Mouse (Mus musculus) layer of hippocampus, adult 18-20 months (tissue): ENCODE data around the gene Sema4b. TPM values are rescaled to one million over a fixed set of nuclear protein-coding genes. Genes with fewer than 3 reads are reported as not detected.
A peak's percentile ranks its signal among the peaks of the same experiment; 100 is the strongest.

ENCODE experiments used
- DNase-seq, 2 experiments: peaks; one replicate each; pipeline ENCODE4 v3.0.0; 2022; ENCODE audit warnings: low spot score in 2 of 2
- total RNA-seq, 2 experiments: library from RNA; stranded (reverse); gene quantifications; 2 replicates each; pipeline ENCODE4 v1.2.3; 2021

The Sema4b gene
- total RNA-seq, 2 experiments from 2014 or later: 22.0 to 23.6 TPM

DNA sequence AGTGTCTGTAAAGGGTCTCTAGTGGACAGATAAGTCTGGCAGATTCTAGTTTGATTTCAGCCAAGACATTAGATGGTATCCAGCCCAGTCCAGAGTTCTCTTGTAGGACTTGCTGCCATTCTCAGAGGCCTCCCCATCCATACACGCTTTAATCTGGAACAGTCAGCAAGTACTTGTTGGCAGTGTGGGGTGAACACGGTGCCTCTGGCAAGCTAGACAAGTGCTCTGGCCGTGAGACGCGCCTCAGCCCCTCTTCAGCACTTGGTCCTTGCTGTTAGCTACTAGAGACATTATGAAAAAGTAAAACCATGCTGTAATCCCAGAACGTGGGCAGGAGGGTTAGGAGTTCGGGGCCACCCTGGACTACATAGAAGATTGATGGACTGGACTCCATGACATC lies 27.0 kb downstream of the Sema4b start:
- no peak for DNase-seq

DNA sequence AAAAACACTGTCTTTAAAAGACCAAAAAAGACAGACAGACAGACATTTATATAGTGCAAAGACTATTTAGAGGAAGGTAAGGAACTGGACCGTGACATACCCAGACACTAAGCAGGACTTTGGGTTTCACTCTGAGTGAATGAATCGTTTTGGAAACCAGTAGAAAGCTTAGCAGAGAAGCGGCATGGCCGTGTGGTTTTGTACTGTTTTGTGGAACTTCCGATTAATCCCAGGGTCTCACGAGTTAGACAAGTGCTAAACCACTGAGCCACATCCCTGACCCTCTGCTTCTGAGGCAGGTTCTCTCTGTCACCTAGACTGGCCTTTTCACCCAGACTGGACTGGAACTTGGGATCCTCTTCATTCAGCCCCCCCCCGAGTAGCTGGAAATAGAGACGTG lies 27.8 kb downstream of the Sema4b start:
- no peak for DNase-seq

GRCm38 (mm10) chr7:80215398-80215797 lies 28.8 kb downstream of the Sema4b start:
- peak; percentile 49 to 84 for DNase-seq

GRCm38 (mm10) chr7:80216566-80216965 lies 29.9 kb downstream of the Sema4b start:
- DNase-seq: peak in 1 of 2 experiments; percentile 61

GRCm38 (mm10) chr7:80218666-80219065 lies 32.0 kb downstream of the Sema4b start:
- DNase-seq: no peak

DNA sequence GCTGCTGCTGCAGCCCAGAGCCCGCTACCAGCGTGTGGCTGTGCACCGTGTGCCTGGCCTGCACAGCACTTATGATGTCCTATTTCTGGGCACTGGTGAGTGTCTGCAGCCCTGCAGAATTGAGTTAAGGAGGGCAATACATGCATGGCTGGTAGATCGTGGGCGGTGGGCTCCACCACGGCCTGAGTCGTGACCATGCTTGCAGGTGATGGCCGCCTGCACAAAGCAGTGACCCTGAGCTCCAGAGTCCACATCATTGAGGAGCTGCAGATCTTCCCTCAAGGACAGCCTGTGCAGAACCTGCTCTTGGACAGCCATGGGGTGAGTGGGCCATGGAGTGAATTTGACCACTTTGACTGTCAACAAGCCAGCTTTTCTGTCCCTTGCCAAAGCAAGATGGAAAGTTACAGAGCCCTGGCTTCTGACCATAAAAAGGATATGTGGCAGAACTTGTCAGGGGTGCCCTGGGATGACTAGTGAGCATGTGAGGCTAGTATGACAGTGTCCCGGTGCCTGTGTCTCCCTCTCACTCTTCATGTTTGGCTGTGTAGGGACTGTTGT lies 33.7 kb downstream of the Sema4b start:
- DNase-seq: no peak

- no peak for DNase-seq
Measured at GRCm38 (mm10) chr7:80221179-80221750, 34.6 kb downstream of the Sema4b start.

DNA sequence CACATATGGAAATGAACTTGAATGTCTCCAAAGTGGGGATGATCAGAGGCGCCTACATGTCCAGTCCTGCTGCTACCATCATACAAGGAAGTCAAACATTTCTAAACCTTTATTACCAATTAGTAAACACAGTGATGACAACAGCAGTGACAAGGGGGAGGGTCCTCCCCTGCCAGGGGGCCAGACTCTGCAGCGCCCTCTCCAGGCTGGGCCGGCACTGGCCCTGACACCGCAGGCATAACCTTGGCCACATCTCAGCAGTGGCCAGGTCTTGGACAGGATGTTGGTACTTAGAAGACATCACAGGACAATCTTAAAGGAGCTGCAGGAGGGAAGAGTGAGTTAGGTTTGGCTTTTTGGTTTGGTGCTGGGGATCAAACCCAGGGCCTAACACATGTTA lies 40.4 kb downstream of the Sema4b start:
- no peak for DNase-seq

DNA sequence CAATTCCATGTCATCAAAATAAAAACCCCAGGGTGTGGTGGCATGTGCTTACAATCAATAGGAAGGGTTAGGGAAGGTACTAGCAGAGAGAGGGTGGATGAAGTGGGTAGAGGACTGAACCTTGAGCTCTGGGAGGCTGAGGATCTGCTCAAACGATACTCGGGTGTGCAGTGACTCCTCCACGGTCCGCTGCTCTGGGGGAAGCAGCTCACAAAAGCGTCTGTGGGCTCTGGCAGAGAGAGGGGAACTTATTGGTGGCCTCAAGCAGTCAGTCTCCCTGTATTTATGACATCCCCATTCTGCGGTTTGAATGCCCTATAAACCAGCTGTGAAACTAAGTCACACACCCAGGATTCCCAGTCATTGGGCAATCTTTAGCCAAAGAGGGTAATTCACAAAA lies 43.6 kb downstream of the Sema4b start:
- no peak for DNase-seq

DNA sequence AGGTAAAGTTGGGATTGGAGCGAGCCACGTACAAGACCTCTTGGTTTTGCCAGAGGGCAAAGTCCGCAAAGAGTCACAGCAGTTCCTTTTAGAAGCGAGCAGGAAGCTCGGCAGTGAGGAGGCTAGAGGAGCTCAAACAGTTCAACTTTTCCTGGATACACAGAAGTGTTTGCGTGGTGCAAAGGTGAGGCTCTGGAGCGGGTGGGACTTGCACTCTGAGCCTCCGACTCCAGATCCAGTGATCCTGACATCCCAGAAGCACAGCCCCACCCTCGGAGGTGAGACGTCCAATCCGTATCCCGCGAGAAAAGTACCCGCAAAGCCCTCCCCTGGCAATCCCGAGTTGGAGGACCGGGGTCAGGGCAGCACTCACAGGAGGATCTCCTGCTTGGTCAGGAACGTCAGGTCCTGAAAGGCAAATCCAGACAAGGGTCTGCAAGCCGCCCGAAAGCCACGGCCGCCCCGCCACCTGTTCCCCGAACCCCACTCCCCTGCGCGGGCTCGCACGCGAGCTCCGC lies 45.4 kb downstream of the Sema4b start:
- DNase-seq: peak in 1 of 2 experiments; percentile 24

- peak; percentile 88 to 97 for DNase-seq
Measured at GRCm38 (mm10) chr7:80232489-80233029, 45.9 kb downstream of the Sema4b start, which contains the start of the genes Cib1 and Gdpgp1. Cib1 (minus strand) TSS chr7:80232813. Gdpgp1 (plus strand) TSS chr7:80232865.

GRCm38 (mm10) chr7:80233799-80234198 lies 47.2 kb downstream of the Sema4b start:
- no peak for DNase-seq

DNA sequence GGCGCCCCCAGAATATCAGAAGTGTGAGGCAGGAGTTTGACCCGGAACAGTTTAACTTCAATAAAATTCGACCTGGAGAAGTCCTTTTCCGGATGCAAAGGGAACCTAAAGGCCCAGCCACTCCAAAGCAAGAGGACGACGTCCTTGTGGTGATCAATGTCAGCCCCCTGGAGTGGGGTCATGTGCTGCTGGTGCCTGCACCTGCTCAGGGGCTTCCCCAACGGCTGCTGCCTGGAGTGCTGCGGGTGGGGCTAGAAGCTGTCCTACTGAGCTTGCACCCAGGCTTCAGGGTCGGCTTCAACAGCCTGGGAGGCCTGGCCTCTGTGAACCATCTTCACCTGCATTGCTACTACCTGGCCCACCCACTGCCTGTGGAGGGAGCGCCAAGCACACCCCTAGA lies 51.9 kb downstream of the Sema4b start:
- no peak for DNase-seq

DNA sequence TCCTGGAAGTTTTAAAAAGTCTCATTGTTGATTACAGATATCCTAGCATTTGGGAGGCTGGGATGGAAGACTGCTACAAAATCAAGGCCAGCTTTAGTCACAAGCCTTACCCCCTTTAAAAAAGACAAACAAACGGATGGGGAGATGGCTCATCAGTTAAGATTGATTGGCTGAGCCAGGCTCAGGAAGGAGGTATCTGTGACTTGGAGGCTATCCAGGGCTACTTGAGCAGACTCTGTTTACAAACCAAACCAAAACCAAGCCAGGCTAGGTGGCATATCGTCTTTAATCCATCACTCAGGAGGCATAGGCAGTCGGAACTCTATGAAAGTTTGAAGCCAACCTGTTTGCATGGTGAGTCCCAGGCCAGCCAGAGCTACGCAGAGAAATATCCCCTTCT lies 55.0 kb downstream of the Sema4b start:
- DNase-seq: no peak

DNA sequence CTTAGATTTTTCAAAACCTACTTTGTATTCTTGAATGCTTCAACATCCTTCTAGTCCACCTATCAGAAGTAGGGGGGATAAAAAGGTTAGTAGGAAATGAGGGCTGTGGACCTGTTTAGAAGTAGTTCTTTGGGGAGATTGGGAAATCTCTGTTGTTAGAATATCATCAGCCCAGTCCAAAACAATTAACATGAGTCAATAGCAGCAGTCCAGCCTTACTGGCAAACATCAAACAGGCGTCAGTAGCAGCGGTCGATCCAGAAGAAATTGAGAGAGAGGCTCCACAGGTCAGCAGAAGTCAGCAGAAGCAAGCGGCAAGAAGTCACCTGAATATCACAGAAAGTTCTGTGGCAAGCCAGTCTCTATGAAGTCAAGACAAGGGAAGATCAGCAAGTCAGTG lies 58.2 kb downstream of the Sema4b start:
- DNase-seq: no peak

GRCm38 (mm10) chr7:80246148-80246721 lies 59.6 kb downstream of the Sema4b start, which contains the start of gene Ttll13:
Ttll13 (plus strand) TSS chr7:80246376.
- DNase-seq: peak; percentile 94 to 98

DNA sequence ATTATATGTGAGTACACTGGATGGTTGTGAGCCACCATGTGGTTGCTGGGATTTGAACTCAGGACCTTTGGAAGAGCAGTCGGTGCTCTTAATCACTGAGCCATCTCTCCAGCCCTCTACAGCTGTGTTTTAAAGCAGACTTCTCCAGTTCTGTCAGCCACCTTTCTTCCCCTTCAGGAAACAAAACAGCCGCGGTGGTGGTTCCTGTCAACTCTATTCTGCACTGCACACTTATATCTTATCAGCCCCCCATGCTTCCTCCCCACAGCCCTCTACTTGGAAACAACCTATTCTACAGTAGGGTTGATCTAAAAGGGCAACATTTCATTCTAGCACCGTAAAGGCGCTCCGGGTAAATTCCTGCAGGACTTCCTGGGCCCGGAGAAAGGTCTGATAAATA lies 60.2 kb downstream of the Sema4b start:
- DNase-seq: no peak

GRCm38 (mm10) chr7:80252437-80252836 lies 65.8 kb downstream of the Sema4b start:
- no peak for DNase-seq

GRCm38 (mm10) chr7:80252886-80253285 lies 66.2 kb downstream of the Sema4b start:
- no peak for DNase-seq

GRCm38 (mm10) chr7:80255981-80256380 lies 69.3 kb downstream of the Sema4b start:
- DNase-seq: no peak

DNA sequence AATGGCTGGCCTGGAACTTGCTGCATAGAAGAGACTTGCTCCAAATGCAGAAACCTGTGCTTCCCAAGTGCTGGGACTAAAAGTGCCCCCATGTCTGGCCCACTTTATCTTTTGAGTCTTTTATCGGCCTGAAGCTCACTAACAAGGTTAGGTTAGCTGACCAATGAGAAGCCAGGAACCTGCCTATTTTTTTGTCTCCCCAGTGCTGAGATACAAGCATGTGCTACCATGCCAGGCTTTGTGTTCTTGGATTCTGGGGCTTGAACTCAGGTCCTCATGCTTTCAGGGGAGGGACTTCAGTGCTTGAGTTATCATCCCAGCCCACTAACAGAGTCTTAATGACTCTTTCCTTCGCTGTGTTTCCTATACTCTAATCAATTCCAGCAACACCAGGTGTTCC lies 71.1 kb downstream of the Sema4b start:
- no peak for DNase-seq

DNA sequence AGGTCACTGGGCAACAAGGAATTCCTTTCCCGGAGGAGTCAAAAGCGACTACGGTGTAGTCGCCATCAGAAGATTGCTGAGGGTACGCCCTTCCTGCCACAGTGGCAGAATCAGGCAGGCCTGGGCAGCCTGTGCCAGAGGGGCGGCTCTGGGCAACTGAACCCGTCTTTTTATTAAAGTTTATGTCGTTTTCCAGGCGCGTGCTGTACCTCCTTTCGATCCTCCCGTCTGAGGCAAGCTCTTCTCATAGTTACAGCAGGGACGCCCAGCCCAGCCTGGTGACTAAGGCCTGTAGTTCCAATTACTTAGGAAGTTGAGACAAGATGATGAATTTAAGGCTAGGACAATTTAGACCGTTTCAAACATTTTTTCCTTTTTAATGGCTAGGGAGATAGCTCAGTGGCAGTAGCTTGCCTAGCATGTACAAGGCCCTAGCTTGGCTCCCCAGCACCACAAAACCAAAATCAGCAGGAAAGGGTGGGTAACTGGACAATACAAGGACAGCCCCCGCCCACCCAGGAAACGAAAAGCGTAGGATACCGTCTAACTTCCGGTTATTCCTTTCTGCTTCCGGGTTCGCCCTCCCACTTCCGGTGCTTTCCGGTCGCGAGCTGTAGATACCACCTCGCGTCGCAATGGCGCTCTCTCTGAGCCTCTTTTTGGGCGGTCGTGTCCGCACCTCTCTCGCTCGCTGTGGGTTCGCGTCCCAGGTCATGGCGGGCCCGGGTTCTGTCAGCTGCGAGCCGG lies 74.2 kb downstream of the Sema4b start, which contains the start of gene Ngrn:
Gene Ngrn (plus strand): TSS at position 591 of the 747 bp plus-strand sequence.
- peak; percentile 76 to 89 for DNase-seq
